8 mouse cellular contexts compared by ENCODE assay signal in genomic region chr11:32225222-32226104, GRCm38 (mm10). TPM values are rescaled to one million over a fixed set of nuclear protein-coding genes. Genes with fewer than 3 reads are reported as not detected.
DNase-seq lines count a peak whose midpoint lies in the region; TF ChIP-seq lines count a peak whose summit lies in the region.

No protein-coding gene starts in this region.

- no peaks in the 10 kb centered on the region for H3K36me3 ChIP-seq in kidney, adult 2 months (ENCODE audit: control insufficient read depth, insufficient read depth, low read length)
- H3K36me3 ChIP-seq in midbrain, embryonic 10.5 days, result peaks cover 25% of the 10 kb centered on the region

- H3K4me1 ChIP-seq in kidney, adult 2 months (ENCODE audit: control insufficient read depth, insufficient read depth, low read length), result peaks cover 37% of the 10 kb centered on the region
- peaks cover 59% of the 10 kb centered on the region for H3K4me1 ChIP-seq in midbrain, embryonic 10.5 days

- H3K9me3 ChIP-seq in midbrain, embryonic 10.5 days (replicated peaks), result no peaks in the 10 kb centered on the region

- no peak overlapping the region for H3K4me3 ChIP-seq in kidney, adult 2 months (ENCODE audit: insufficient read depth, low read depth, low read length)
- 0 out of 2 replicates have a peak overlapping the region, but pooled peaks have one; percentile 7 for H3K4me3 ChIP-seq in midbrain, embryonic 10.5 days

- TF ChIP-seq POLR2A in kidney, adult 2 months (IDR thresholded peaks at IDR 0.05; ENCODE audit: low read depth, low read length), result no peak
- TF ChIP-seq POLR2A in brain, embryonic 14.5 days (IDR thresholded peaks at IDR 0.05; ENCODE audit: borderline replicate concordance, extremely low read depth, insufficient read depth, insufficient read length, poor library complexity, severe bottlenecking), result no peak

- WGBS in kidney, adult 2 months, result 44% methylated on average over 7 of the region's 7 CpGs
- 73% methylated on average over 7 of the region's 7 CpGs for WGBS in midbrain, embryonic 10.5 days

- no peak for TF ChIP-seq CTCF in kidney, adult 2 months (conservative IDR thresholded peaks at IDR 0.05; ENCODE audit: insufficient read depth, insufficient read length, low read depth, low read length)
- no peak for TF ChIP-seq CTCF in brain, embryonic 14.5 days (IDR thresholded peaks at IDR 0.05; ENCODE audit: borderline replicate concordance, extremely low read depth, insufficient read depth, insufficient read length)

- DNase-seq in kidney, adult 2 months, result peak; percentile 48
- DNase-seq in kidney, adult 11 months, result no peak
- DNase-seq in brain, embryonic 14.5 days (ENCODE audit: low read depth), result peak; percentile 43
- peak; percentile 56 for DNase-seq in gastrocnemius, postnatal 25 days
- DNase-seq in kidney, postnatal 14 days, result peak; percentile 53
- DNase-seq in midbrain, embryonic 10.5 days (ENCODE audit: low spot score), result no peak
- no peak for DNase-seq in spleen, adult 12 weeks (ENCODE audit: low spot score)
- no peak for DNase-seq in ovary, postnatal 10 days (ENCODE audit: low spot score)

- H3K27me3 ChIP-seq in kidney, adult 2 months (replicated peaks; ENCODE audit: control insufficient read depth, insufficient read depth, low read length), result no peaks in the 10 kb centered on the region
- H3K27me3 ChIP-seq in midbrain, embryonic 10.5 days (ENCODE audit: low read depth, poor library complexity, severe bottlenecking), result peaks cover 41% of the 10 kb centered on the region

- H3K27ac ChIP-seq in kidney, adult 2 months (ENCODE audit: insufficient read depth, low read depth, low read length), result peak overlapping the region; percentile 63
- peak overlapping the region; percentile 92; the same call in 1 of the 2 replicates for H3K27ac ChIP-seq in midbrain, embryonic 10.5 days (replicated peaks)

RNA-seq across cellular contexts. Expression of gene Mpg, which starts 0.8 kb away (rescaled TPM):
- polyA plus RNA-seq in kidney, adult 2 months (2012; rRNA removed), result 12.5 and 13.4 TPM in 2 replicates
- polyA plus RNA-seq in brain, embryonic 14.5 days (2012; rRNA removed), result 18.6 and 21.3 TPM in 2 replicates
- total RNA-seq in gastrocnemius, postnatal 25 days (2021), result 1 to 10 TPM; 6.1 to 6.2 TPM
- 30.6 and 32.0 TPM in 2 replicates for polyA plus RNA-seq in midbrain, embryonic 10.5 days (2016; fragmentation: Nextera tagmentation; extraction: Ambion mirVana)

RNA-seq across cellular contexts. Expression of gene Rhbdf1, which starts 3.4 kb away (rescaled TPM):
- 81.7 and 110 TPM in 2 replicates for polyA plus RNA-seq in kidney, adult 2 months (2012; rRNA removed)
- polyA plus RNA-seq in brain, embryonic 14.5 days (2012; rRNA removed), result 39.7 and 44.3 TPM in 2 replicates
- total RNA-seq in gastrocnemius, postnatal 25 days (2021), result 10 to 100 TPM; 22.1 to 25.4 TPM
- 25.1 and 26.2 TPM in 2 replicates for polyA plus RNA-seq in midbrain, embryonic 10.5 days (2016; fragmentation: Nextera tagmentation; extraction: Ambion mirVana)

RNA-seq across cellular contexts. Expression of gene Snrnp25, which starts 20.2 kb away (rescaled TPM):
- 16.1 and 19.5 TPM in 2 replicates for polyA plus RNA-seq in kidney, adult 2 months (2012; rRNA removed)
- 38.8 and 52.4 TPM in 2 replicates for polyA plus RNA-seq in brain, embryonic 14.5 days (2012; rRNA removed)
- 1 to 10 TPM; 6.7 to 9.1 TPM for total RNA-seq in gastrocnemius, postnatal 25 days (2021)
- polyA plus RNA-seq in midbrain, embryonic 10.5 days (2016; fragmentation: Nextera tagmentation; extraction: Ambion mirVana), result 94.7 and 107 TPM in 2 replicates

RNA-seq across cellular contexts. Expression of gene Il9r, which starts 25.4 kb away (rescaled TPM):
- 0.05 and 0.58 TPM in 2 replicates for polyA plus RNA-seq in kidney, adult 2 months (2012; rRNA removed)
- polyA plus RNA-seq in brain, embryonic 14.5 days (2012; rRNA removed), result 0.11 TPM in 1 of 2 replicates, not detected in the other
- not detected for total RNA-seq in gastrocnemius, postnatal 25 days (2021)
- 0.05 TPM in 1 of 2 replicates, not detected in the other for polyA plus RNA-seq in midbrain, embryonic 10.5 days (2016; fragmentation: Nextera tagmentation; extraction: Ambion mirVana)

RNA-seq across cellular contexts. Expression of gene Nprl3, which starts 42.0 kb away (rescaled TPM):
- polyA plus RNA-seq in kidney, adult 2 months (2012; rRNA removed), result 71.9 and 95.7 TPM in 2 replicates
- 84.0 and 116 TPM in 2 replicates for polyA plus RNA-seq in brain, embryonic 14.5 days (2012; rRNA removed)
- total RNA-seq in gastrocnemius, postnatal 25 days (2021), result 10 to 100 TPM; 21.7 to 23.3 TPM
- polyA plus RNA-seq in midbrain, embryonic 10.5 days (2016; fragmentation: Nextera tagmentation; extraction: Ambion mirVana), result 42.6 and 45.3 TPM in 2 replicates

Comparison
In these comparisons a context has a peak if more than half of its experiments do, and no peak if none do; other contexts are left out.
1. DNase-seq: peak in kidney, adult 2 months (single experiment), brain, embryonic 14.5 days (single experiment), gastrocnemius, postnatal 25 days (single experiment) and kidney, postnatal 14 days (single experiment); none in kidney, adult 11 months (single experiment), midbrain, embryonic 10.5 days (single experiment), spleen, adult 12 weeks (single experiment) and ovary, postnatal 10 days (single experiment).